Mouse (Mus musculus) thymus, adult 18-20 months (tissue): ENCODE data around the gene Fam208b.
A peak's percentile ranks its signal among the peaks of the same experiment; 100 is the strongest.

Source experiments
- DNase-seq, 2 experiments: peaks; one replicate each; pipeline ENCODE4 v3.0.0; 2022; ENCODE audit warnings: mixed read lengths in 2 of 2

Fam208b gene

DNA sequence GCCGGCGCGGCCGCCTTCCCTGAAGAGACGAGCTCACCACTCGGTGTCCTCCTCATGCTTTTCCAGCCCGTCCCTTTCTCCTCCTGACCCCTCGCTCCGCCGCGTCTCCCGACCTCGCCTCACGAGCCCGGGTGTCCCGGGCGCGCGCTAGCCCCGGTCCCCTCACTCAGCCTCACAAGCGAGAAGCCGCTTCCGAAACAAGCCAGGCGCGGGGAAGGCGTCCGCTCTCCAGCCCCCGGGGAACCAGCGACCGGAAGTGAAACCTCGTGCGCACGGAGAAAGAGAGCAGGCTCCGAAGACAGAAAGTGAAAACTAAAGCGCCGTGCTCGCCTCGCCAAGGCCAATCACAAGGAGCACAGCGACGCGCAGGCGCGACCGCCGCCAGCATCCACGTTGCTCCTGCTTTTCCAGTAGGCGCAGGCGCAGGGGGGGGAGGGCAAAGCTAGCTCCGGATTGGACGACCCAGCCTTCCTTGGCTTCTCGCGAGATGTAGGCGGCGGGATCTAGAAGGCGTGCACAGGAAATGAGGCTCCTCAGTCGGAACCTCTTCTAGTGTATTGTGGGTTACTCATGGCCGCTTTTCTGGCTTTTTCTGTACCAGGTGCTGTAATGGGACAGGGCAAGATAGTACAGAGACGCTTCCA lies at the start of gene Fam208b:
Gene Fam208b (minus strand): TSS at position 314 of the 644 bp plus-strand sequence.
- DNase-seq, result peak; percentile 98

DNA sequence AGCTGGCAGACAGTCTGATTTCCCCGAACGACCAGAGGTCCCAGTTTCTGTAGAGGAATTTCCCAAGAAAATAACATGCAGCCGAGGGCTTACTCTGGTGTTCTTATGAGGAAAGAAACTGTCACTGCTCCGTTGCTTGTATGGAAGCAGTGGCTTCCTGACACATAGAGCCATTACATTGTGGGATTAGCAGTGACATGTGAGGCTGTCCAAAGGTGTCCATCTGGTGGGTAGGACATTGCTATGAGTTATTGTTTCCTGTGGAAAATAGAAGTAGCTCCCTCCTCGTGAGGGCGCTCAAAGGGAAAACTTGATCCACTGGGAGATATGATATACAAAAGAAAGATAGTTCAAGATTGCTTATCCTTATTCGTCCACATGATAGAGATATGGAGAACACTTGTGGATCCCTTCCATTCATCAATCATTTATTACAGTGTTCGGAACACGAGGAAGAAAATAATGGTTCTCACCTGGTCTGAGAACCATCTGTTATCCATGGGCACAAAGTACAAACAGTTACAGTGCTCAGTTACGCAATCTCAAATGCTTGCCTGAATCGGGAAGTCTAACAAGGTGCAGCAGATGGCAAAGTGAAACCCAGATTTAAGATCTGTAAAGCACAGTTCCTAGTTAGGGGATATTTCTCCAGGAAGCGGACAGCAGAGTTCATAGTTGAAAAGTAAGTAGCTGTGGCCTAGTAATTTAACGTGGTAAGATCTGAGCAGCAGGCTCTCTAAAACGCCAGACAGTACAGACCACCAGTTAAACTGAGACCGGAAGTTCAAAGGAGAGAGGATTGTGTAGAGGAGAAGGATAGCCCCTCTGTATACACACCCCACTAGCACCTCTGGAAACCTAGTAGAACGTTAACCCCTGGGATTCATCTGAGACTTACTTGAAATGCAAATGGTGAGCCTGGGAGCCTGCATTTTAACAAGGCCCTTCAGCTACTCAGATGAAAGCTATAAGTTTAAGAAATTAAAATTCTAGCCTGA lies 48.6 kb upstream of the Fam208b start:
- no peak for DNase-seq

DNA sequence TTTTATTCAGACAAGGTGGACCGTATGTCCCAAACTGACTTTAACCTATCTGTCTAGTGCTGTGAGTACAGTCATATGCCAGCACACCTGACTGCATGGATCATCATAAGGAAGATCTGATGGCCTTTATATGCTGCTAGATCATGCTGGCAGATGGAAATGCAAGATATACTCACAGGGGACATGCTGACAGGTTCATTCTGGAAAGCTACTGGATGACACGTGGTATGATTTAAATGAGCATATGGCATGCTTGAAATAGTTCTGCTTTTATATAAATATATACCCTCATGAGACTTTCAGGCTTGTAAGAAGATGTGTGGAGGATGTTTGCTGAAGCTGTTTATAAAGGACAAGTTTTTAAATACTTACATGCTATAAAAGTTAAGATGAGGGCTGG lies 43.5 kb upstream of the Fam208b start:
- DNase-seq, result no peak

DNA sequence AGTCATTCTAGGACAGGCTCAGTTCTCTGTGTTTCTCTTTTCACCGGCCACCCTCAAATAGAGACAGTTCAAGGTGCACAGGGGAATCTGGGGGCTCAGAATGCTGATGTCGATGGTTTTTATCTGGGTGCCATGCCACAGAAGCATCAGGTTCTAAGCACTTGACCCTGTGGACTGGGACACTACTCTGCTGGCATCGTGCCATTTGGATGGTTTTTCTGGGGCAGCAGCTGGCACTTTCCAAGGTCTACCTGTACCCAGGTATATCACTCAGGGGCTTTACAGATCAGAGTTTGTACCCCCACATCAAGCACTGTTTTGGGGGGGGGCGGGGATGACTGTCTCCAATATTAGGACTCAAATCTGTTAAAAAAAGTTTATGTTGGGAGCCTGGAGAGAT lies 39.7 kb upstream of the Fam208b start:
- DNase-seq, result no peak

DNA sequence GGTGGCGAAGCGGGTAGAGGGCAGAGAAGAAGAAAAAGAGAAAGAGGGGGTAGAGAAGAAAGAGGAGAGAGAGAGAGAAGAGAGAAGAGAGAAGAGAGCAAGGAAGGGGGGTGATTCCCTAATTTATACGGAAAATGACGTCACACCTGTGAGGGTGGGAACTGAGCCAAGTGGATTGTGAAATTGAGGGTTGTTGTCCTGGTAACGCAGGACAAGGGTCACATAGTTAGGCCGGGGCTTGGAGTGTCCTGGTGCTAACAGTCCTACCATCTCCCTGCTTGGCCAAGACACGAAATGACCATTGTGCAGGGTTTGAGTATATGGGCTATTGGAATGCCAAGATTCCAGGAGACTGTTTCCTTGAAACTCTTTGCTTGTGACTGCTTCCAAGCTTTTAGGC lies 35.7 kb upstream of the Fam208b start:
- DNase-seq, result no peak

DNA sequence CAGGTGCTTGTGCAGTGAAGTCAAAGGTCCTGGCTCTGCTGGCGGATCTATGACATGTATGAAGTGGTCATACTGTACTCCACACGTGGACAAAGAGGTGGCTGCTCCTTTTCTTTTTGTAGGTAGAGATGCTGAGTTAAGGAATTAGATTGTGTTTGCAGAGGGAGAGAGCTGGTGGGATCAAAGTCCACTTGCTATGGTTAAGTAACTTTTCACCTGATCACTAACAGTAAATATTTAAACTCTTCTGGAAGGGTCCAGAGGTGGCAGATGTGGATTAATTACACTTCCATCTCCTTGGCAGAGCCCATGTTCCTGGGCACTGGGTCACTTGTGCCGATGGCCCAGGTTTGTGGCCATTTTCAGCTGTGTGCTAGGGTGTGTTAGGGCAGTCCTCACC lies 35.0 kb upstream of the Fam208b start:
- no peak for DNase-seq

DNA sequence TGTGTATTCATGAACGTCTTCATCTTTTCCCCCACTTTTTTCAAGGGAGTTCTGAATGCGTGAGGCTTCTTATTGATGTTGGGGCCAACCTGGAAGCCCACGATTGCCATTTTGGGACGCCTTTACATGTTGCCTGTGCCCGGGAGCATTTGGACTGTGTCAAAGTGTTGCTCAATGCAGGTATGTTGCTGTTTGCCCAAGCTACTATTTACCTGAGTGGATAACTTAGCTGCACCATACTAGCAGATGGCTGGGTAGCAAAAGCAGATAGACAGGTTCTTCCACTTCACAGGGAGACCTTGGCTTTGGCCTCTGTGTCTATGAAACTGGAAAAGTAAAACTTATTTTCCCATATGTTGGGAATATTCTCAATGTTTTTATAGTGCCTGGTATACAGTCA lies 34.0 kb upstream of the Fam208b start:
- DNase-seq, result no peak

DNA sequence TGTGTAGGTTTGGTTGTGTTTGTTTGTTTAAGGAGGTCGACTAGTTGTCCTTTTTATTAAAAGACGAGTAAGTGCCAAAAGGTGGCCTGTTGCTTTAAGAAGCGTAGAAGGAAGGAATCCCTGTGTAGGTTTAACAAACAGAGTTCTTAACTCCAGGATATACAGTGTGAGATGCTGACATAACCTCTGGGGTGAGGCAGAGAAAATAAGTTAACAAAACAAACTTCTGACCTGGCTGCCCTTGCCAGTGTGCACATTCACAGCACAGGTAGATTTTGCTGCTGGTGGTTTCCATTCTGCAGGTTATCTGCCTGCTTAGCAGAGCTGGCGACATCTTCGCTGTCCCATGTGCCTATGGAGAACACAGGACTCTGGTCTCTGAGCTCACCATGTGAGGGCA lies 31.6 kb upstream of the Fam208b start:
- no peak for DNase-seq

DNA sequence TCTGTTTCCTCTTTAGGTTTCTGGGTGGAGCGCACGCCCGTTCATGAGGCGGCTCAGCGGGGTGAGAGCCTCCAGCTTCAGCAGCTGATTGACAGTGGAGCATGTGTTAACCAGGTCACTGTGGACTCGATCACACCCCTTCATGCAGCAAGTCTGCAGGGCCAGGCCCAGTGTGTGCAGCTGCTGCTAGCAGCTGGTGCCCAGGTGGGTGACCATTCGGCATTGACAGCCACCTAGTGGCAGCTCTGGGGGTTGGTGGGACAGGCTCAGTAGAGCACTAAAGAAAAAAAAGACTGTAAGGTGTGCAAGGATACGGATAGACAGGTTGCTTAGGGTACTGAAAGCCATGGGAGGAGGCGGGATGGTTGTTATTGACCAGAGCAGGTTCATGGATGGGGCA lies 31.1 kb upstream of the Fam208b start:
- DNase-seq, result peak; percentile 10 to 17

DNA sequence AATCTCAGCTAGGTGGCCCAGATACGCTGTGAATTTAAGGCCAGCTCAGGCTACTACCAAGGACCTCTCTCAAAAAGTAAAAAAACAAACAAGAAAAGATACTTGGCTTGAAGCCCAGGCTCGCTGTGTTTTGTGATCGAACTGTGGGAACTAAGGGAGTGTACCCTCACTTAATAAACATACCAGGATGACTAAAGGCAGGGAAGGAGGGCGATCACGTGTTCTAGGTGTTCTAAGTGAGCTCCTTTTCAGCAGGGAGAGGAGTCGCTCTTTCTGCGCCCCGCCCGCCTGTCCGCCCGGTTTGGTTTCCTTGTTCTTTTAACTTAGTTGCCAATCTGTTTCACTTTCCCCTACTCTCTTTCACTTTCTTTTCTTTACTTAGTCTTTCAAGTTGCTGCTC lies 25.9 kb upstream of the Fam208b start:
- DNase-seq, result peak; percentile 7 to 42

DNA sequence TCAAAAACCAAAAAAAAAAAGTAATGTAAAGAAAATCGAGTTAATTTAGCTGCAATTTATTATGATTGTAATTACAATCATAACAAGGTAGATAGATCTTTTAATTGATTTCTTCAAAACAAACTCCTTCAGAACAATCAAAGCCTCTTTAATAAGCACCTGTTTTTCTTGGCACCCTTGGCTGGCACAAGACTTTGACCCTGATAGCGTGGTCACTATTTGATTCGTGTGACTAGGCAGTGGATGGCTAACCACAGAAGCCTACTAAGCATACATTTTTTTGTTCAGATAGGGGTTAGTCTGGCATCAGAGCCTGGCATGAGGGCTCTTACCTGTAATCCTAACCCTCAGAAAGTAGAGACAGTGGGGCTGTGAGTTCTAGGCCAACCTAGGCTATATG lies 24.2 kb upstream of the Fam208b start:
- DNase-seq, result no peak

DNA sequence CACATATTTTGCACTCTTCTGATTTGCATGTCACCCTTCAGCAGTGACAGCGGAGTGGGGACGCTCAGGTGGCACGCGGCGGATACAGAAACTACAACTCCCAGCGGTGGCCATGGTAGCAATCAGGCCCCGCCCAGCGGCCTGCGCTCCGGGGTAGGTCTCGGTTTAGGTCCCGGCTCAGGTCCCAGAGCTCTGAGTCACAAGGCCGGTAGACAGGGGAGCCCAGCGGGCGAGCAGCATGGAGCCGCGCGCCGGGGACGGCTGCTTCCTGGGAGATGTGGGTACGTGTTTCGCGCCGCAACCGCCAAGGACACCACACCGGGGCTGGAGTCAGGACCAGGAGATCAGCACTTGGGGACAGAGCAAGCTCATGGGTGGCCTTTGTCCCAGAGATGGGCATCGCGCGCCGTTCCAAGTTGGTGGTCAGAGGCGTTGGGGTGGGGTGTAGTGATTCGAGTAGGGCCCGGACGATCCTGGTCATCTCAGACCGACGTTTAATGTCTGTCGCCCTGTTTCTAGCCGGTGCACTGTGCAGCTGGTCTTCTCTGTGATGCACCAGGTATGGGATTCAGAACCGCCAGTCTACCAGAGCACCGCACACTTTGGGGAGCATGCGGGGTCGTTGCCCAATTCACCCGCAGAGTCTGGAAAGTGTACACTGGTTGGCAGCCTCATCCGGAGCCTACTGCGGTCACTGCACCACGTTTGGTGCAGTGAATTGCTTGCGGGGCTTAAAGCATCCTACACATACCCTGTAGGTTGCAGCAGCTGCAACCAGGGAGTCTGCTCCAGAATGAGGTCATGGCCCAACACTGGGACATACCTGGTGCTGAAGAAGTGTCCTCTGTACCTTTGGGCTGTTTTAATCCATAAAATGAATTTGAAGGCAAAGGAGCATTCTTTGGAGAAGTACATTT lies 23.2 kb upstream of the Fam208b start, which contains the start of gene Asb13:
Gene Asb13 (plus strand): TSS at position 138 of the 917 bp plus-strand sequence.
- DNase-seq, result peak; percentile 83

DNA sequence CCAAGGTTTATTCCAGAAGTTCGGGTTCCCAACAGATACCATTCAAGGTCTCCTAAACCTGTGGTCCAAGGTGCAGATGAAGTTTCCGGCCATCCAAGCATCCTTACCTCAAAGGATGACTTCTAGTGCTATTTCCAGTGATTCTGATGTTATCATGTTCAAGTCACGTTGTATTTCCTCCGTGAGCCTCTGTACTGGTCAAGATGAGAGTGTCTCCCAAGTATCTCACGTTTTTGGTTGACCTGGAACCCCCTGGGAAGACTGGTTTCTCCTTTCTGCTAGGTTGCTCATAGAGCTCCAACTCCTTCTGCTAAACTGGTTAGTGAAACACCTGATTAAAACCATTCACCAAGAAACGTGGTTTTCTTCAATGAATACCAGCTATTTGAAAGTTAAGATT lies 22.2 kb upstream of the Fam208b start:
- no peak for DNase-seq

DNA sequence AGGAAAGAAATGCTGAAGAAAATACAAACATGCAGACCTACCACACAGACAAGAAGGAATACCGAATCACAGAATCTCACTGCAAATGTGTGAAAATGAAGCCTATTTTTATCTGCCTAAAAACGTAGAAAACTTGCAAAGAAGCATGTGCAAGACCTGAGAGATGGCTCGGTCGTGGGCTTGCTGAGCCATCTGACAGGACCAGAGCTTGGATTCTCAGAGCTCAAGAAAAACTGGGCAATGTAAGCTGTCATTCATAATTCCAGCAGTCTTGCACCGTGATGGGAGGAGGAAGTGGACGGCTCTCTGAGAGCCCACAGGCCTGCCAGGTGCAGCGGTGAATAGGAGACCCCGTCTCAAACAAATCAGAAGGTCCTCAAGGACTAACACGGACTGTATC lies 21.6 kb upstream of the Fam208b start:
- DNase-seq, result no peak

DNA sequence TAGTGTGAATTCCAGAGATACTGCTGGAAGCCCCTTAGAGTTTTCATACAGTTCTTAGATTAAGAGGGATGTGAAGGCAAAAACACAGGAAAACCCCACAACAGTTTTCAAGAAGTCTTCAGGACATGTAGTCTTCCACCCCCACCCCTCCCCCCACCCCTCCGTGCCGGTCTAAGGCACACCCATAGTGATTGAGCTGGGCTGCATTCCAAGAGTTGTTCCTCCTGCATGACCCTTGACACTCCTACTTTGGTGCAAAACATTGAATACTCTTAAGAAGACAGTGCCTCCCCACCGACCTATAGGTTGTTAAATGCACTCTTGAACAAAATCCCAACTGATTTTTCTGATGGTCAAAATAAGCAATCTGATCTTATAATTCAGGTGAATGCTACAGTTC lies 17.2 kb upstream of the Fam208b start:
- no peak for DNase-seq

DNA sequence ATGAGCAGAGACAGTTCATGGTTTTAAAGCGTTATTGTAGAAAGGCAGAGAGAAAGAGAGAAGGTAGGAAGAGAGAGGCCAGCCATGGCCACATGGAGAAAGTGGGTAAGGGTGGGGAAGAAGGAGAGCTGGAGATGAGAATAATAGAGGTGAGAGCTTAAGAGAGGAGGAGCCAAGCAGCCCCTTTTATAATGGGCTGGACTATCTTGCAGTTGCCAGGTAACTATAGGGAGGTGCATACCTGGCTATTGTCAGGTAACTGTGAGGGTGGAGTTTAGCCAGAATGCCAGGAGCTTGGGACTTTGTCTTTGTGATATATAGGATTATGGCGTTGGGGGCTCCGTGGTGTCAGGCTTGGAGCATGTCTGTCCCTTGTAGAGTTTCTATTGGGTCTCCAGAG lies 16.2 kb upstream of the Fam208b start:
- DNase-seq, result no peak

DNA sequence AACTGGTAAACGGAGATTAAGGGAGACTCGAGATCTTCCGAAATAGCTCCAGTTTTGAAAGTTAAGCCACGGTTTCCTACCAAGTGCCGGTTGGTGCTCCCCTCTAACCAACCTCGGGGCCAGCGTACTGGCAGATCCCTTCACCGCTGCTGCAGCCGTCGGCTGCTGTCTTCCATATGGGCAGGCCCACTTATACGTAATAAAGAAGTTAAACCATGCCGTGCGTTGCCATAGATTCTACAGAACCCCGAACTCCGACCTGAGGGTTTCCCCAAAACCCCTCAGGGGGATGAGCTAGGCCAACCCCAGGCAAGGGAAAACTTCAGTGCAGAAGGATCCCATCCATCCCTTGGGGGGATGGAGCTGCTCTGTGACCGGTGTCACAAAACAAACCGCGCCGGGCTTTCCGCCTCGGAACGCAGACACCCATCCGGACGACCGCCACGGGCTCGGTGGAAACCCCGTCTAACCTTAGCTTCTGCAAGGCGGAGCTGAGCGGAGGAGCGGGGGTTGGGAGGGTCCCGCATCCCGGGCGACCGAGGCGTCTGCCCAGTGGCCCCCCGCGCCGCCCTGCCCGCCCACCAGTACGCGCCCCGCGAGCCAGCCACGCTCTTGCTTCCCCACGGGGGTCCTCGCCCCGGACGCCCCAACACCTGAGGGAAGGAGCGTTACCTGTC lies 652 bp downstream of the Fam208b start:
- no peak for DNase-seq

DNA sequence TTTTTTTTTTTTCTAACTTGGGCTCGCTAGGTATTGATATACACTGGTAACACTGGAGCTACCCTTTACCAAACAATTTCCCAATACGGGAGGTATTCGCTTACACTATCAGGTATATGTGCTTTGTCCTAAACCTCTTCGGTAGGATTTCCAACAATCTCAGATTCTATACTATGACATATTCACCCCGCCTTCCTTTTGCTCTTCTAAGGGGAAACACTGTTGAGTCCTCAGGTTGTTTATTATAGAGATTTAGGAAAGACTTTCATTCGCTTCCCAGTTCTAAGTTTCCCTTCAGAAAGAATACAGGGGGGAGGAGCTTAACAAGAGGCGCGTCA lies 1.2 kb downstream of the Fam208b start:
- DNase-seq, result no peak

DNA sequence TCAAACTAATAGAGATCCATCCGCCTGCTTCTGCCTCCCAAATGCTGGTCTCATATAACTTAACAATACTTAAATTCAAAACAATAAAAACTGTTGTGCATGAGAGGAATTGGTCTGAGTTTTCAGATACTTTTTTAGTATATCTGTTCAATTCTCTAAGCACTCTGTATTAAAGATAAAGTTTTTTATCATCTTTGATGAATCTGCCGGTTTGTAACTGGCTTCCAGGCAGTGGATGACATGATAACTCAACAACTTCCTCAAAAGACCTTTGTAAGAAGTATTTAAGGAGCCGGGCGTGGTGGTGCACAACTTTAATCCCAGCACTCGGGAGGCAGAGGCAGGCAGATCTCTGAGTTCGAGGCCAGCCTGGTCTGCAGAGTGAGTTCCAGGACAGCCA lies 14.7 kb downstream of the Fam208b start:
- no peak for DNase-seq

DNA sequence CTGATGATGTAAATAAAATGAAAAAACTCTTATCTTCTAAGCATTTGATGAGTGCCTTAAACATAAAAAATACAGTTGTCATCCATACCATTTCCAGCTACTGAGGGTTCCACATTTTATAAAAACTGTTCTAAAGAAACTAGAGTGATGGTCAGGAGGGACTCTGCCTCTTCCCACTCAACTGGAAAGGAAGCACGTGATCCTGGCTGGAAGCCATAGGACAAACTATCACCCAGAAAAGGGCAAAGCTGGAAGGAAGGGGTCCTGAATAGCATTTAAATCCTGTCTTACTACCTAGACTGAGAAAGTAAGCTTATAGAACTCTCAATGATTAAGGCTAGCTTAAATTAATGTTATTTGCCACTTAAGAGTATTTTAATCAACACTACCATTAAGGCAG lies 16.6 kb downstream of the Fam208b start:
- DNase-seq, result no peak

DNA sequence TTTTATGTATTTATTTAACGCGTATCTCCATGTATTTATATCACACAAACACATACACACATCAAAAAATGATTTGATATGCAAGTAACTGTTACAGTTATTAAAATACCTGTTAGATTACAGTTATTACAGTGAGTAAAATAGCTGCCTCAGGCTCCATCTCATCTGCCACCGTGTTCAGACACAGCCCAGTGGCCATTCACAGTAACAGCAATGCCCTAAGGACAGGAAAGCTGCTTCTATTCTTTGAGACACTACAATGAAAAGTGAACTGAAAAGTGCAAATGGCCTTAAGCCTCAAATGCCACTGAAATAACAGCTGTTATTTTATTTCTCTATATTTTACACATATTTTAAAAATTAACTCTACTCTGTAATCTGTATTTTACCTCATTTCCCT lies 20.1 kb downstream of the Fam208b start:
- no peak for DNase-seq

DNA sequence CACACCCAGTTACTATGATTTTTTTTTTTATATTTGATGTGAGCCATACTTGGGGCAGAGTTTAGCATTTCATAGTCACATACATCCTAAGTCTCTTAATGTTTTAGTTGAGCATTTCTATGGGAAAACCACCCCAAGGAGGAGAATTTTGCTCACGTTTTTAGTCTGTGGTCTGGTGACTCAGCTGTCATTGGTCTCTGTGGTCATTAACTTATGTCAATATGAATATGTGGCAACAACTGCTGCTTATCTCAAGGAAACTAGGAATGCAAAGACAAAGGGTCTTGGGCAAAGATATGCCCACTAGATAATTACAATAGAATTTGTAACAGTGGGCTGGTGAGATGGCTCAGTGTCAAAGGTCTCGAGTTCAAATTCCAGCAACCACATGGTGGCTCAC lies 47.0 kb downstream of the Fam208b start:
- no peak for DNase-seq

DNA sequence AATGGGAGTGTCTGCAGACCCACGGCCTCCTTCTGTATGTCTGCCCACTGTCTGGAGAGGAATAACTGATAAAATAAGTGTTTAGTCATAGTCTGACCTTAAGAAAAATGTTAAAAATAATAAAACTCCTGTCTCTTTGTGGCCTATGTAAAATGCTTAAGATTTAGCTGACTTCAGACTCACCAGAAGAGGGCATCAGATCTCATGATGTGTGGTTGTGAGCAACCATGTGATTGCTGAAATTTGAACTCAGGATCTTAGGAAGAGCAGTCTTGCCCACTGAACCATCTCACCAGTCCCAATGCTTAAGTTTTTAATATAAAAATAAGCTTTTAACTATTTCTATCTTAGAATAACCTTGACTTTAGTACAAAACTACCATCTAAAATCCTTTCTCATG lies 47.8 kb downstream of the Fam208b start:
- DNase-seq, result no peak
